Mouse (Mus musculus) MEL (cell line): ENCODE measurements around the gene Slamf7. TPM values are rescaled to one million over a fixed set of nuclear protein-coding genes. Genes with fewer than 3 reads are reported as not detected.

Source experiments
- DNase-seq: peaks from one replicate; pipeline ENCODE4 v3.0.0; 2011; ENCODE audit warnings: low read depth, low spot score
- H3K27ac ChIP-seq: 2 replicates; pipeline ENCODE4 v1.5.1; 2012; ENCODE audit warnings: low read depth, mild to moderate bottlenecking, control low read depth, low read length, moderate library complexity; ENCODE audit not compliant: control insufficient read depth
- H3K27me3 ChIP-seq, 2 experiments: fragments of 150-350 bp in 1 of 2; sonication (generic) in 1 of 2; 2 replicates each; pipeline ENCODE4 v1.6.1; 2012; ENCODE audit warnings: low read length in 2 of 2, mild to moderate bottlenecking in 2 of 2, improper control_type of control experiment in 1 of 2, moderate library complexity in 1 of 2; ENCODE audit not compliant: insufficient read depth in 2 of 2, control insufficient read depth in 1 of 2
- H3K36me3 ChIP-seq, 2 experiments: 2 replicates each; pipeline ENCODE4 v1.6.1; 2012 to 2014; ENCODE audit warnings: low read length in 2 of 2, improper control_type of control experiment in 1 of 2, inconsistent platforms in 1 of 2, mild to moderate bottlenecking in 1 of 2; ENCODE audit not compliant: insufficient read depth in 2 of 2, control insufficient read depth in 1 of 2
- H3K4me1 ChIP-seq, 2 experiments: fragments of 150-350 bp in 1 of 2; sonication (generic) in 1 of 2; 2 replicates each; pipeline ENCODE4 v1.6.1; 2012; ENCODE audit warnings: low read length in 2 of 2, improper control_type of control experiment in 1 of 2, mild to moderate bottlenecking in 1 of 2; ENCODE audit not compliant: insufficient read depth in 2 of 2, control insufficient read depth in 1 of 2
- H3K4me3 ChIP-seq, 2 experiments: fragments of 150-350 bp in 1 of 2; sonication (generic) in 1 of 2; 2 replicates each; pipeline ENCODE4 v1.5.1; 2012; ENCODE audit warnings: low read depth in 2 of 2, low read length in 2 of 2, mild to moderate bottlenecking in 2 of 2, moderate library complexity in 2 of 2, control low read depth in 1 of 2, improper control_type of control experiment in 1 of 2; ENCODE audit not compliant: control insufficient read depth in 1 of 2, insufficient read depth in 1 of 2
- H3K79me2 ChIP-seq: 2 replicates; pipeline ENCODE4 v1.6.1; 2012; ENCODE audit warnings: mild to moderate bottlenecking, low read length, moderate library complexity; ENCODE audit not compliant: control insufficient read depth, poor library complexity, insufficient read depth
- H3K9ac ChIP-seq: 2 replicates; pipeline ENCODE4 v1.6.1; 2012; ENCODE audit warnings: low read depth, mild to moderate bottlenecking, control low read depth, low read length, moderate library complexity; ENCODE audit not compliant: control insufficient read depth, poor library complexity, severe bottlenecking
- H3K9me3 ChIP-seq: fragments of 150-350 bp; sonication (generic); replicated peaks from 2 replicates; pipeline ENCODE4 v1.6.1; 2012; ENCODE audit warnings: mild to moderate bottlenecking, low read length, improper control_type of control experiment, moderate library complexity; ENCODE audit not compliant: insufficient read depth
- BHLHE40 ChIP-seq: IDR thresholded peaks from 2 replicates; pipeline ENCODE4 v1.6.1; 2012; ENCODE audit warnings: low read depth, mild to moderate bottlenecking, inconsistent platforms, low read length, improper control_type of control experiment, borderline replicate concordance
- CHD1 ChIP-seq: IDR thresholded peaks from 2 replicates; pipeline ENCODE4 v1.6.1; 2012; ENCODE audit warnings: low read depth, mild to moderate bottlenecking, inconsistent platforms, low read length, improper control_type of control experiment
- CHD2 ChIP-seq: IDR thresholded peaks from 2 replicates; pipeline ENCODE4 v1.6.1; 2011; ENCODE audit warnings: low read length, improper control_type of control experiment
- CTCF ChIP-seq, 3 experiments: IDR thresholded peaks in 2 of 3; conservative IDR thresholded peaks in 1 of 3; 2 replicates each; pipeline ENCODE4 v1.5.1; 2011 to 2012; ENCODE audit warnings: low read length in 3 of 3, low read depth in 2 of 3, mild to moderate bottlenecking in 2 of 3, improper control_type of control experiment in 1 of 3, inconsistent platforms in 1 of 3, mixed read lengths in 1 of 3, moderate library complexity in 1 of 3; ENCODE audit not compliant: control insufficient read depth in 1 of 3, insufficient read depth in 1 of 3, poor library complexity in 1 of 3, severe bottlenecking in 1 of 3
- E2F4 ChIP-seq: IDR thresholded peaks from 2 replicates; pipeline ENCODE4 v1.6.1; 2011; ENCODE audit warnings: low read depth, low read length, improper control_type of control experiment, borderline replicate concordance
- ELF1 ChIP-seq: IDR thresholded peaks from 2 replicates; pipeline ENCODE4 v1.6.1; 2014; ENCODE audit warnings: low read depth, mild to moderate bottlenecking, inconsistent platforms, low read length, improper control_type of control experiment, moderate library complexity
- ETS1 ChIP-seq: IDR thresholded peaks from 2 replicates; pipeline ENCODE4 v1.6.1; 2012; ENCODE audit warnings: low read depth, mild to moderate bottlenecking, inconsistent platforms, low read length, improper control_type of control experiment, moderate library complexity
- HCFC1 ChIP-seq: IDR thresholded peaks from 2 replicates; pipeline ENCODE4 v1.6.1; 2012; ENCODE audit warnings: low read depth, mild to moderate bottlenecking, inconsistent platforms, low read length, improper control_type of control experiment, moderate library complexity
- MAFK ChIP-seq: IDR thresholded peaks from 2 replicates; pipeline ENCODE4 v1.6.1; 2011; ENCODE audit warnings: low read depth, mild to moderate bottlenecking, low read length, improper control_type of control experiment, borderline replicate concordance
- MAX ChIP-seq: IDR thresholded peaks from 2 replicates; pipeline ENCODE4 v1.6.1; 2011; ENCODE audit warnings: low read length, improper control_type of control experiment
- MAZ ChIP-seq: IDR thresholded peaks from 2 replicates; pipeline ENCODE4 v1.6.1; 2012; ENCODE audit warnings: low read depth, mild to moderate bottlenecking, inconsistent platforms, low read length, improper control_type of control experiment
- MEF2A ChIP-seq: IDR thresholded peaks from 2 replicates; pipeline ENCODE4 v1.6.1; 2014; ENCODE audit warnings: low read depth, mild to moderate bottlenecking, inconsistent platforms, low read length, improper control_type of control experiment; ENCODE audit not compliant: poor library complexity, insufficient replicate concordance, severe bottlenecking; ENCODE audit errors: extremely low read depth
- MXI1 ChIP-seq: IDR thresholded peaks from 2 replicates; pipeline ENCODE4 v1.6.1; 2011; ENCODE audit warnings: mild to moderate bottlenecking, low read depth, low read length, improper control_type of control experiment
- MYB ChIP-seq: IDR thresholded peaks from 2 replicates; pipeline ENCODE4 v1.6.1; 2011; ENCODE audit warnings: mild to moderate bottlenecking, low read depth, low read length, improper control_type of control experiment
- POLR2A ChIP-seq, 2 experiments: IDR thresholded peaks; 2 replicates each; pipeline ENCODE4 v1.6.1; 2011 to 2012; ENCODE audit warnings: low read length in 2 of 2, mild to moderate bottlenecking in 2 of 2, control low read depth in 1 of 2, improper control_type of control experiment in 1 of 2, low read depth in 1 of 2, moderate library complexity in 1 of 2; ENCODE audit not compliant: control insufficient read depth in 1 of 2, insufficient read depth in 1 of 2, poor library complexity in 1 of 2
- POLR2AphosphoS2 ChIP-seq: IDR thresholded peaks from 2 replicates; pipeline ENCODE4 v1.6.1; 2011; ENCODE audit warnings: low read length, improper control_type of control experiment
- POLR2AphosphoS5 ChIP-seq: IDR thresholded peaks from 2 replicates; pipeline ENCODE4 v1.6.1; 2012; ENCODE audit warnings: low read depth, borderline replicate concordance, mild to moderate bottlenecking, inconsistent platforms, low read length, moderate library complexity, mixed read lengths
- RCOR1 ChIP-seq: IDR thresholded peaks from 2 replicates; pipeline ENCODE4 v1.6.1; 2012; ENCODE audit warnings: low read depth, mild to moderate bottlenecking, inconsistent platforms, low read length, improper control_type of control experiment
- SMC3 ChIP-seq: IDR thresholded peaks from 2 replicates; pipeline ENCODE4 v1.6.1; 2011; ENCODE audit warnings: low read depth, low read length, improper control_type of control experiment
- TBP ChIP-seq: IDR thresholded peaks from 2 replicates; pipeline ENCODE4 v1.8.0; 2011; ENCODE audit warnings: low read depth, low read length, improper control_type of control experiment
- USF1 ChIP-seq: IDR thresholded peaks from 2 replicates; pipeline ENCODE4 v1.6.1; 2014; ENCODE audit warnings: low read depth, mild to moderate bottlenecking, inconsistent platforms, low read length, improper control_type of control experiment, moderate library complexity
- USF2 ChIP-seq, 2 experiments: IDR thresholded peaks; 2 replicates each; pipeline ENCODE4 v1.6.1; 2011 to 2012; ENCODE audit warnings: improper control_type of control experiment in 2 of 2, low read length in 2 of 2, borderline replicate concordance in 1 of 2, inconsistent platforms in 1 of 2, low read depth in 1 of 2, mild to moderate bottlenecking in 1 of 2; ENCODE audit not compliant: insufficient read depth in 1 of 2
- ZKSCAN1 ChIP-seq: IDR thresholded peaks from 2 replicates; pipeline ENCODE4 v1.6.1; 2012; ENCODE audit warnings: low read depth, mild to moderate bottlenecking, inconsistent platforms, low read length, improper control_type of control experiment, moderate library complexity
- ZNF384 ChIP-seq: IDR thresholded peaks from 2 replicates; pipeline ENCODE4 v1.6.1; 2012; ENCODE audit warnings: low read depth, mild to moderate bottlenecking, inconsistent platforms, low read length, improper control_type of control experiment
- polyA plus RNA-seq, 2 experiments: library from polyadenylated mRNA; stranded (reverse) in 1 of 2; unstranded in 1 of 2; fragments of >175 nt in 1 of 2; fragments of >200 nt in 1 of 2; gene quantifications; 2 replicates each; pipeline versions ENCODE4 v1.2.1 to v1.2.4; 2012; ENCODE audit warnings: low replicate concordance in 2 of 2, low read depth in 1 of 2; ENCODE audit not compliant: insufficient read length in 2 of 2, insufficient read depth in 1 of 2, missing spikeins in 1 of 2
- total RNA-seq: library from RNA; depleted of rRNA; stranded (reverse); fragments of 300-350 nt; gene quantifications from 2 replicates; pipeline ENCODE4 v1.2.3, GENCODE M21; 2012

Gene Slamf7
- total and polyA plus RNA-seq, 3 experiments: not detected

GRCm38 (mm10) chr1:171630912-171631311, 21.9 kb downstream of the Slamf7 start:
- H3K36me3 ChIP-seq: peaks cover 0 to 10% of the 10 kb centered on the region in 2 experiments; a peak in 2 of 4 replicates
- H3K79me2 ChIP-seq: no peaks in the 10 kb centered on the region
- H3K9me3 ChIP-seq: no peaks in the 10 kb centered on the region
- H3K4me1 ChIP-seq: peaks cover 4% of the 10 kb centered on the region in 2 experiments; a peak in 3 of 4 replicates
- H3K9ac ChIP-seq: no peak overlapping the region
- DNase-seq: no peak
- H3K27ac ChIP-seq: no peak overlapping the region
- no peak overlapping the region for H3K4me3 ChIP-seq
- no peaks in the 10 kb centered on the region; a peak in 1 of 4 replicates for H3K27me3 ChIP-seq
- no peak for TF ChIP-seq E2F4
- no peak for TF ChIP-seq HCFC1
- TF ChIP-seq MAFK: no peak
- TF ChIP-seq MYB: no peak
- TF ChIP-seq MAZ: no peak
- TF ChIP-seq MXI1: no peak
- TF ChIP-seq CHD1: no peak
- no peak for TF ChIP-seq ELF1
- TF ChIP-seq SMC3: no peak
- no peak for TF ChIP-seq USF1
- TF ChIP-seq ZNF384: no peak
- TF ChIP-seq CHD2: no peak
- no peak for TF ChIP-seq POLR2AphosphoS2
- TF ChIP-seq POLR2A (IDR thresholded peaks at IDR 0.05; ENCODE audit: control insufficient read depth in 1 of 2, insufficient read depth in 1 of 2, low read depth in 1 of 2, low read length in 2 of 2, poor library complexity in 1 of 2): no peak

GRCm38 (mm10) chr1:171630041-171630440, 22.8 kb downstream of the Slamf7 start:
- H3K4me3 ChIP-seq: no peak overlapping the region
- no peak for TF ChIP-seq RCOR1
- TF ChIP-seq MAFK: no peak
- TF ChIP-seq MAX: no peak
- TF ChIP-seq CHD2: no peak
- TF ChIP-seq TBP: no peak
- no peak for TF ChIP-seq ZNF384
- no peak for TF ChIP-seq SMC3
- TF ChIP-seq ETS1: no peak
- TF ChIP-seq USF2 (IDR thresholded peaks at IDR 0.05; ENCODE audit: borderline replicate concordance in 1 of 2, insufficient read depth in 1 of 2, low read depth in 1 of 2, low read length in 2 of 2): no peak
- TF ChIP-seq POLR2AphosphoS5: no peak
- no peak for TF ChIP-seq ELF1
- no peak for TF ChIP-seq MEF2A
- no peak for TF ChIP-seq ZKSCAN1
- no peak for TF ChIP-seq E2F4
- no peak for TF ChIP-seq BHLHE40
- TF ChIP-seq CHD1: no peak
- TF ChIP-seq CTCF (IDR thresholded peaks at IDR 0.05 in 2 of 3, conservative IDR thresholded peaks at IDR 0.05 in 1 of 3; ENCODE audit: control insufficient read depth in 1 of 3, insufficient read depth in 1 of 3, low read depth in 2 of 3, low read length in 3 of 3, poor library complexity in 1 of 3, severe bottlenecking in 1 of 3): no peak
- TF ChIP-seq, all 39 proteins: peak for 0
- H3K4me1 ChIP-seq: peaks cover 4% of the 10 kb centered on the region in 2 experiments; a peak in 3 of 4 replicates
- H3K36me3 ChIP-seq: peaks cover 0 to 10% of the 10 kb centered on the region in 2 experiments; a peak in 2 of 4 replicates
- no peaks in the 10 kb centered on the region for H3K9me3 ChIP-seq
- H3K79me2 ChIP-seq: no peaks in the 10 kb centered on the region
- H3K9ac ChIP-seq: no peak overlapping the region
- no peak overlapping the region for H3K27ac ChIP-seq
- no peak for DNase-seq
- no peaks in the 10 kb centered on the region for H3K27me3 ChIP-seq
